Mouse (Mus musculus) gastrocnemius, postnatal 36 days (tissue): ENCODE results near the gene Slc9a5. TPM values are rescaled to one million over a fixed set of nuclear protein-coding genes. Genes with fewer than 3 reads are reported as not detected.

Source experiments
- DNase-seq, 2 experiments: peaks; one replicate each; pipeline ENCODE4 v3.0.0; 2022
- intact Hi-C: fragments of 180-260 bp; cut with DNase I; formaldehyde crosslinking; loops from one replicate; pipeline ENCODE4 v1.15.1; 2025
- microRNA-seq, 2 experiments: library from miRNA; unstranded; fragments of <30 nt; microRNA quantifications; one replicate each; pipeline ENCODE4 v1.2.0; 2021
- total RNA-seq, 2 experiments: library from RNA; stranded (reverse); gene quantifications; 2 replicates each; pipeline ENCODE4 v1.2.3; 2021

Slc9a5 gene
- total RNA-seq, 2 experiments from 2014 or later: 0.59 to 0.91 TPM

GRCm38 (mm10) chr8:105400016-105400415 lies 51.4 kb downstream of the Slc9a5 start:
- intact Hi-C loops: no loop called here
- DNase-seq: no peak

GRCm38 (mm10) chr8:105403467-105403866 lies 54.8 kb downstream of the Slc9a5 start:
- DNase-seq: no peak
- intact Hi-C loops: no loop called here

- intact Hi-C loops: loop anchor here (2.0 kb wide), 1 partner anchor 64 kb away; no protein-coding TSS in a partner anchor
Observed at GRCm38 (mm10) chr8:105404496-105404895, 55.9 kb downstream of the Slc9a5 start.

GRCm38 (mm10) chr8:105406416-105406815 lies 57.8 kb downstream of the Slc9a5 start:
- intact Hi-C loops: no loop called here

More at GRCm38 (mm10) chr8:105404496-105404895, 55.9 kb downstream of the Slc9a5 start:
- DNase-seq: no peak

GRCm38 (mm10) chr8:105408331-105408730 lies 59.7 kb downstream of the Slc9a5 start:
- intact Hi-C loops: no loop called here
- DNase-seq: no peak

More at GRCm38 (mm10) chr8:105406416-105406815, 57.8 kb downstream of the Slc9a5 start:
- DNase-seq: no peak

- intact Hi-C loops: no loop called here
- DNase-seq: no peak
Observed at GRCm38 (mm10) chr8:105409947-105410346, 61.3 kb downstream of the Slc9a5 start.

- intact Hi-C loops: no loop called here
- peak; percentile 37 to 50 for DNase-seq
Observed at GRCm38 (mm10) chr8:105413391-105413790, 64.7 kb downstream of the Slc9a5 start, which contains the start of the genes Kctd19 and Lrrc36. Kctd19 (minus strand) TSS chr8:105413502. Lrrc36 (plus strand) TSS chr8:105413571.

GRCm38 (mm10) chr8:105418992-105419391 lies 70.3 kb downstream of the Slc9a5 start:
- DNase-seq: no peak
- intact Hi-C loops: no loop called here

Small RNA genes within 50 kb of the gene (microRNA-seq; reads per million reads assigned to microRNA genes)
- gene Gm27320: 0 reads per million in 2 experiments
- 552 to 945 reads per million in 2 experiments for gene Mir328

Other genes with a start within 250 kb of the Slc9a5 start
- gene Ces4a, start 217.0 kb upstream of the Slc9a5 start, total RNA-seq: not detected
- gene Cbfb, start 178.2 kb upstream of the Slc9a5 start, total RNA-seq: 10 to 100 TPM; 45.0 to 53.4 TPM
- 10 to 100 TPM; 19.6 to 22.1 TPM for gene D230025D16Rik, start 123.7 kb upstream of the Slc9a5 start, total RNA-seq
- gene B3gnt9, start 93.7 kb upstream of the Slc9a5 start, total RNA-seq: 1 to 10 TPM; 2.0 to 2.2 TPM
- gene Tradd, start 84.2 kb upstream of the Slc9a5 start, total RNA-seq: 1 to 10 TPM; 2.8 to 3.7 TPM
- 1 to 10 TPM in 1 of 2 experiments, under 1 TPM in 1; 0.87 to 1.3 TPM for gene Fbxl8, start 84.2 kb upstream of the Slc9a5 start, total RNA-seq
- gene Hsf4, start 79.0 kb upstream of the Slc9a5 start, total RNA-seq: 1 to 10 TPM; 4.6 to 5.6 TPM
- gene Nol3, start 72.7 kb upstream of the Slc9a5 start, total RNA-seq: 10 to 100 TPM; 23.9 to 26.0 TPM
- under 1 TPM; 0.35 to 0.82 TPM for gene 4931428F04Rik, start 59.0 kb upstream of the Slc9a5 start, total RNA-seq
- 1 to 10 TPM; 1.5 to 2.6 TPM for gene Exoc3l, start 52.7 kb upstream of the Slc9a5 start, total RNA-seq
- gene E2f4, start 51.2 kb upstream of the Slc9a5 start, total RNA-seq: 10 to 100 TPM; 21.1 to 25.2 TPM
- under 1 TPM; 0.66 to 0.94 TPM for gene Elmo3, start 43.2 kb upstream of the Slc9a5 start, total RNA-seq
- 1 to 10 TPM in 1 of 2 experiments, under 1 TPM in 1; 0.99 to 1.1 TPM for gene Lrrc29, start 22.6 kb upstream of the Slc9a5 start, total RNA-seq
- gene Tmem208, start 22.5 kb upstream of the Slc9a5 start, total RNA-seq: 10 to 100 TPM; 18.5 to 20.1 TPM
- 10 to 100 TPM; 22.0 to 32.0 TPM for gene Fhod1, start 890 bp upstream of the Slc9a5 start, total RNA-seq
- gene Plekhg4, start 24.4 kb downstream of the Slc9a5 start, total RNA-seq: under 1 TPM in 1 of 2 experiments, not detected in 1; 0.07 TPM
- gene Kctd19, start 64.7 kb downstream of the Slc9a5 start, total RNA-seq: not detected
- gene Lrrc36, start 64.7 kb downstream of the Slc9a5 start, total RNA-seq: under 1 TPM; 0.54 to 0.71 TPM
- 10 to 100 TPM; 54.1 to 54.9 TPM for gene Tppp3, start 122.7 kb downstream of the Slc9a5 start, total RNA-seq
- 1 to 10 TPM; 8.1 to 8.3 TPM for gene Zdhhc1, start 148.1 kb downstream of the Slc9a5 start, total RNA-seq
- under 1 TPM in 1 of 2 experiments, not detected in 1; 0.22 TPM for gene Hsd11b2, start 169.9 kb downstream of the Slc9a5 start, total RNA-seq
- gene Atp6v0d1, start 217.2 kb downstream of the Slc9a5 start, total RNA-seq: 10 to 100 TPM; 37.3 to 40.9 TPM